Mouse (Mus musculus) CH12.LX (cell line): Measurements from ENCODE around the gene Foxo6. TPM values are rescaled to one million over a fixed set of nuclear protein-coding genes. Genes with fewer than 3 reads are reported as not detected.

Source experiments
- DNase-seq: peaks from one replicate; pipeline ENCODE4 v3.0.0-alpha.2; 2013; ENCODE audit errors: extremely low read depth
- H3K27ac ChIP-seq: 2 replicates; pipeline ENCODE4 v1.5.1; 2012; ENCODE audit warnings: low read depth, mild to moderate bottlenecking, control low read depth, moderate library complexity; ENCODE audit not compliant: insufficient read depth
- H3K27me3 ChIP-seq: replicated peaks from 2 replicates; pipeline ENCODE3; 2012; ENCODE audit warnings: inconsistent platforms
- H3K36me3 ChIP-seq, 2 experiments: replicated peaks in 1 of 2; 2 replicates each; pipeline versions ENCODE3 to v1.6.1; 2012; ENCODE audit warnings: inconsistent platforms in 1 of 2, low read length in 1 of 2, mild to moderate bottlenecking in 1 of 2, mixed read lengths in 1 of 2, moderate library complexity in 1 of 2; ENCODE audit not compliant: control insufficient read depth in 1 of 2, insufficient read depth in 1 of 2
- H3K4me1 ChIP-seq, 2 experiments: 2 replicates each; pipeline ENCODE4 v1.6.1; 2012; ENCODE audit warnings: inconsistent platforms in 1 of 2, moderate library complexity in 1 of 2; ENCODE audit not compliant: insufficient read depth in 2 of 2, control insufficient read depth in 1 of 2
- H3K4me2 ChIP-seq: 2 replicates; pipeline ENCODE4 v1.6.1; 2012; ENCODE audit warnings: low read depth, mild to moderate bottlenecking, control low read depth; ENCODE audit not compliant: poor library complexity, insufficient read depth, severe bottlenecking
- H3K4me3 ChIP-seq, 3 experiments: fragments of 150-350 bp in 1 of 3; sonication (generic) in 1 of 3; replicated peaks in 1 of 3; 2 replicates each; pipeline versions ENCODE3 to v1.5.1; 2011 to 2012; ENCODE audit warnings: low read depth in 2 of 3, low read length in 2 of 3, mild to moderate bottlenecking in 2 of 3, moderate library complexity in 2 of 3, control low read depth in 1 of 3, improper control_type of control experiment in 1 of 3, inconsistent platforms in 1 of 3, mixed read lengths in 1 of 3; ENCODE audit not compliant: poor library complexity in 1 of 3
- H3K79me2 ChIP-seq: replicated peaks from 2 replicates; pipeline ENCODE4 v1.6.1; 2012; ENCODE audit warnings: mild to moderate bottlenecking, moderate library complexity; ENCODE audit not compliant: control insufficient read depth, poor library complexity, insufficient read depth, severe bottlenecking; ENCODE audit errors: extremely low read depth
- H3K9ac ChIP-seq: 2 replicates; pipeline ENCODE4 v1.6.1; 2012; ENCODE audit warnings: low read depth, mild to moderate bottlenecking, control low read depth, moderate library complexity; ENCODE audit not compliant: insufficient read depth
- H3K9me3 ChIP-seq: replicated peaks from 2 replicates; pipeline ENCODE3; 2012; ENCODE audit warnings: low read length, inconsistent platforms, mixed read lengths
- BHLHE40 ChIP-seq: IDR thresholded peaks from 2 replicates; pipeline ENCODE4 v1.6.1; 2011; ENCODE audit warnings: mild to moderate bottlenecking, low read depth, low read length, improper control_type of control experiment
- CTCF ChIP-seq, 2 experiments: IDR thresholded peaks in 1 of 2; conservative IDR thresholded peaks in 1 of 2; 2 replicates each; pipeline ENCODE4 v1.5.1; 2011 to 2012; ENCODE audit warnings: low read depth in 2 of 2, low read length in 2 of 2, improper control_type of control experiment in 1 of 2, inconsistent platforms in 1 of 2, mild to moderate bottlenecking in 1 of 2, moderate library complexity in 1 of 2
- E2F4 ChIP-seq: IDR thresholded peaks from 2 replicates; pipeline ENCODE4 v1.6.1; 2011; ENCODE audit warnings: low read depth, low read length, improper control_type of control experiment; ENCODE audit not compliant: insufficient replicate concordance
- EP300 ChIP-seq: IDR thresholded peaks from 2 replicates; pipeline ENCODE4 v1.6.1; 2011; ENCODE audit warnings: low read length, improper control_type of control experiment
- GABPA ChIP-seq: IDR thresholded peaks from 2 replicates; pipeline ENCODE4 v1.6.1; 2012; ENCODE audit warnings: low read depth, low read length, improper control_type of control experiment, inconsistent platforms; ENCODE audit not compliant: insufficient replicate concordance
- JUND ChIP-seq: conservative IDR thresholded peaks from 2 replicates; pipeline ENCODE4 v1.6.1; 2011; ENCODE audit warnings: low read depth, low read length, improper control_type of control experiment
- KAT2A ChIP-seq: IDR thresholded peaks from 2 replicates; pipeline ENCODE4 v1.6.1; 2012; ENCODE audit warnings: low read length, improper control_type of control experiment, inconsistent platforms; ENCODE audit not compliant: insufficient replicate concordance
- MAFK ChIP-seq: IDR thresholded peaks from 2 replicates; pipeline ENCODE4 v1.6.1; 2011; ENCODE audit warnings: low read length, improper control_type of control experiment; ENCODE audit not compliant: insufficient replicate concordance
- MAX ChIP-seq: IDR thresholded peaks from 2 replicates; pipeline ENCODE4 v1.6.1; 2011; ENCODE audit warnings: low read length, improper control_type of control experiment
- MAZ ChIP-seq: IDR thresholded peaks from 2 replicates; pipeline ENCODE4 v1.6.1; 2012; ENCODE audit warnings: low read depth, mild to moderate bottlenecking, inconsistent platforms, low read length, improper control_type of control experiment, moderate library complexity
- MEF2A ChIP-seq: IDR thresholded peaks from 2 replicates; pipeline ENCODE4 v1.6.1; 2014; ENCODE audit warnings: low read depth, mild to moderate bottlenecking, inconsistent platforms, low read length, improper control_type of control experiment, borderline replicate concordance
- MYC ChIP-seq: IDR thresholded peaks from 2 replicates; pipeline ENCODE4 v1.6.1; 2011; ENCODE audit warnings: low read depth, mild to moderate bottlenecking, improper control_type of control experiment, low read length
- NELFE ChIP-seq: IDR thresholded peaks from 2 replicates; pipeline ENCODE4 v1.6.1; 2011; ENCODE audit warnings: low read depth, low read length, improper control_type of control experiment
- NRF1 ChIP-seq: IDR thresholded peaks from 2 replicates; pipeline ENCODE4 v1.6.1; 2014; ENCODE audit warnings: low read depth, mild to moderate bottlenecking, inconsistent platforms, low read length, improper control_type of control experiment, moderate library complexity
- POLR2A ChIP-seq: IDR thresholded peaks from 2 replicates; pipeline ENCODE4 v1.6.1; 2011; ENCODE audit warnings: low read depth, mild to moderate bottlenecking, improper control_type of control experiment, low read length
- POLR2AphosphoS2 ChIP-seq: IDR thresholded peaks from 2 replicates; pipeline ENCODE4 v1.6.1; 2011; ENCODE audit warnings: low read depth, low read length, improper control_type of control experiment
- RCOR1 ChIP-seq: conservative IDR thresholded peaks from 2 replicates; pipeline ENCODE4 v1.6.1; 2012; ENCODE audit warnings: low read depth, mild to moderate bottlenecking, inconsistent platforms, low read length, improper control_type of control experiment
- TCF12 ChIP-seq: IDR thresholded peaks from 2 replicates; pipeline ENCODE4 v1.6.1; 2014; ENCODE audit warnings: low read depth, mild to moderate bottlenecking, inconsistent platforms, low read length, improper control_type of control experiment
- UBTF ChIP-seq: IDR thresholded peaks from 2 replicates; pipeline ENCODE4 v1.6.1; 2012; ENCODE audit warnings: low read depth, mild to moderate bottlenecking, inconsistent platforms, low read length, improper control_type of control experiment, moderate library complexity
- ZC3H11A ChIP-seq: IDR thresholded peaks from 2 replicates; pipeline ENCODE4 v1.6.1; 2012; ENCODE audit warnings: low read depth, mild to moderate bottlenecking, inconsistent platforms, low read length, improper control_type of control experiment
- ZKSCAN1 ChIP-seq: IDR thresholded peaks from 2 replicates; pipeline ENCODE4 v1.6.1; 2012; ENCODE audit warnings: low read depth, inconsistent platforms, low read length, improper control_type of control experiment, borderline replicate concordance
- dilution Hi-C: fragments of 300-500 bp; cut with MboI; formaldehyde crosslinking; loops from 2 replicates; pipeline ENCODE4 v1.14.3; 2020; ENCODE audit warnings: low sequenced_read_pairs; ENCODE audit not compliant: extremely low pct_unique_long_range_greater_than_20kb, extremely low pct_ligation_motif_present
- in situ Hi-C: fragments of 300-500 bp; cut with MboI; formaldehyde crosslinking; loops from 3 replicates; pipeline ENCODE4 v1.14.3; 2019; ENCODE audit warnings: low sequenced_read_pairs, low pct_ligation_motif_present, low pct_unique_long_range_greater_than_20kb, mixed read lengths
- polyA plus RNA-seq: library from polyadenylated mRNA; unstranded; fragments of >175 nt; gene quantifications from 2 replicates; pipeline ENCODE4 v1.2.1, GENCODE M21; 2012; ENCODE audit warnings: low read depth; ENCODE audit not compliant: insufficient read length
- total RNA-seq, 2 experiments: library from RNA; depleted of rRNA; stranded (reverse); fragments of 300-350 nt in 1 of 2; fragments of >200 nt in 1 of 2; gene quantifications; 2 replicates each; pipeline ENCODE4 v1.2.3; 2012 to 2014

Foxo6 gene
- total and polyA plus RNA-seq, 3 experiments, result not detected

- H3K27ac ChIP-seq, result no peak overlapping the region
- DNase-seq, result no peak
- peaks cover 95% of the 10 kb centered on the region for H3K27me3 ChIP-seq
- no peaks in the 10 kb centered on the region for H3K79me2 ChIP-seq
- no peak overlapping the region for H3K9ac ChIP-seq
- H3K4me2 ChIP-seq, result no peak overlapping the region
- H3K36me3 ChIP-seq, result no peaks in the 10 kb centered on the region
- H3K4me3 ChIP-seq, result no peak overlapping the region
- dilution Hi-C loops, result no loop called here
- no peaks in the 10 kb centered on the region for H3K4me1 ChIP-seq
- in situ Hi-C loops, result no loop called here
- TF ChIP-seq EP300 (no peak), RCOR1 (no peak), POLR2AphosphoS2 (no peak), KAT2A (no peak), ZC3H11A (no peak), E2F4 (no peak), POLR2A (no peak)
- H3K9me3 ChIP-seq, result no peaks in the 10 kb centered on the region
Observed at GRCm38 (mm10) chr4:120259356-120260181, 27.6 kb downstream of the Foxo6 start.

- dilution Hi-C loops, result no loop called here
Observed at GRCm38 (mm10) chr4:120248800-120249261, 38.3 kb downstream of the Foxo6 start.

More at GRCm38 (mm10) chr4:120248800-120249261, 38.3 kb downstream of the Foxo6 start:
- H3K4me2 ChIP-seq, result no peak overlapping the region
- in situ Hi-C loops, result loop anchor here (25.0 kb wide), 1 partner anchor 263 kb away; no protein-coding TSS in a partner anchor
- no peaks in the 10 kb centered on the region for H3K79me2 ChIP-seq
- no peak overlapping the region for H3K27ac ChIP-seq
- no peaks in the 10 kb centered on the region for H3K36me3 ChIP-seq
- no peak for DNase-seq
- no peak overlapping the region for H3K4me3 ChIP-seq
- peaks cover 0 to 13% of the 10 kb centered on the region in 2 experiments; a peak in 2 of 4 replicates for H3K4me1 ChIP-seq
- H3K9me3 ChIP-seq, result peaks cover 8% of the 10 kb centered on the region
- TF ChIP-seq MEF2A (no peak), NRF1 (no peak), MYC (no peak), BHLHE40 (no peak), MAZ (no peak), KAT2A (no peak), ZC3H11A (no peak), POLR2A (no peak), GABPA (no peak), MAFK (no peak), TCF12 (no peak), MAX (no peak), NELFE (no peak), CTCF (conservative IDR thresholded peaks at IDR 0.05 in 1 of 2, IDR thresholded peaks at IDR 0.05 in 1 of 2; ENCODE audit: low read depth in 2 of 2, low read length in 2 of 2) (no peak), ZKSCAN1 (no peak), JUND (no peak), UBTF (no peak), RCOR1 (no peak)
- peaks cover 90% of the 10 kb centered on the region for H3K27me3 ChIP-seq
- no peak overlapping the region for H3K9ac ChIP-seq
